Mouse (Mus musculus) hematopoietic stem cell, adult 5-6 weeks (primary cell): Measurements from ENCODE around the gene Lag3. TPM values are rescaled to one million over a fixed set of nuclear protein-coding genes. Genes with fewer than 3 reads are reported as not detected.

Source experiments
- ATAC-seq, 2 experiments: fragments of 125-278 bp in 1 of 2; replicated peaks in 1 of 2; 2 replicates each; pipeline ENCODE4 v1.8.0; 2016 to 2017; ENCODE audit warnings: inconsistent platforms in 2 of 2, mild to moderate bottlenecking in 2 of 2, moderate number of reproducible peaks in 2 of 2, low read depth in 1 of 2, moderate TSS enrichment in 1 of 2; ENCODE audit not compliant: low FRiP score in 2 of 2, poor library complexity in 2 of 2, severe bottlenecking in 2 of 2, insufficient read depth in 1 of 2, low TSS enrichment in 1 of 2
- total RNA-seq: library from RNA; stranded (forward); fragments of 172-1452, 232-1000 nt; gene quantifications from 2 replicates; pipeline ENCODE4 v1.2.3, GENCODE M21; 2017

Gene Lag3
- total RNA-seq, 1 experiment from 2014 or later, result 9.1 TPM

DNA sequence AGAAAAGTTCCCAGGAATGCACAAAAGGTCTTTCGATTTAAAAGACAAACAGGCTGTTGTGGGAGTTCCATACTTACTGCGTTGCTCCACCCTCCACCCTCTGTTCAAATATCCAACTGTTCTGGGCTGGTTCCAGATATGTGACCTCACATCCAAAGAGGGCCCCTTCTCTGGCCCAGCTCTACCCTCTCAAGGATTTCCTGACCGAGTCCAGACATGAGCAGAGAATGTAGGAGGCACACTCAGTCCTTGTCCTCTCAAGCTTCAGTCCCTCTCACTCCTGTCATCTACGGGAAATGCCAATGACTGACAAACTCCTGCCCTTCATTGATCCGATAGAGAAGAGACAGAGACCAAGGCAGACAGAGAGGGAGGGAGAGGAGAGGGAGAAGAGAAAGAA, 14.4 kb upstream of the Lag3 start:
- ATAC-seq, result 0 out of 4 replicates have a peak, but pooled peaks of 1 of the 2 experiments have one; percentile 9

DNA sequence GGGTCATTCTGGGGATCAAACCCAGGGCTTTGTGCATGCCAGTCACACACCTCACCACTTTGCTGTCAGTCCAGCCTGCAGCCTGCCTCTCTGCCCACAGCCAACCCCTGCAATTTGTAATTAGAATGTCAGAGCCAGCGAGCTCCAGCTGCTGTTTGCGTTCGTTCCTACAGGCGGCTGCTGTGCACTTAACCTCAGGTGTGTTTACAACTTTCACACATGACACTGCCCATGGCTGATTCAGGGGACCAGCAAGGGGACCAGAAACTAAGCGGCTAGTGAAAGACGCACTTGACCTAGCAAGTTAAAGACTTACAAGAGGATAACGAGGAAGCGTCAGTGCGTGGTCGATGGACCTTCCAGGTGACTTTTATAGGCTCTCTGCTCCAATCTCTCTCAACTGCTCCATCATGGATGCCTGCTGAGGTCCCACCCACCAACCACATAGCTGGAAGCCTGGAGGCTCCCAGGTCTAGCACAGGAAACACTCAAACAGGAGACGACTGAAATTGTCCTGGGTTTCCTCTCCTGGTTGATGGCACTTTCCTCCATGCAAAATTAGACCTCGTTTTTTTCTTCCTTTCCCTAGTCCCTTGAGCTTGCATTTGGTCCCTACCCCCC, 13.8 kb upstream of the Lag3 start:
- no peak for ATAC-seq

DNA sequence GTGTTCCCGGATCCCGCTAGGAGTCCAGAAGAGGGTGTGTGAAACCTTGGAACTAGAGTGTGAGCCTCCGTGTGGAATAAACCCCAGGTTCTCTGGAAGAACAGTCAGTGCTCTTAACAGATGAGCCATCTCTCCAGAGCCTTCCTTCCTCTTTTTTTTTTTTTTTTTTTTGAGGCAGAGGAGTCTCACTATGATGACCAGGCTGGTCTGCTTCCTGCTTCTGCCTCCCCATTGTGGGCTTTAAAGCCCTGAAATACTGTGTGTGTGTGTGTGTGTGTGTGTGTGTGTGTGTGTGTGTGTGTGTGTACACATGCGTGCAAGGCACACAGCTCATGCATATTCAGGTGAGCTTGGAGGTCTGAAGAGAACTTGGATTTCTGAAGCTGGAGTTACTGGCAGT, 10.0 kb upstream of the Lag3 start:
- ATAC-seq, result peak; percentile 29 to 63; a peak in 3 of 4 replicates

GRCm38 (mm10) chr6:124920318-124921085, 9.0 kb upstream of the Lag3 start:
- no peak for ATAC-seq

DNA sequence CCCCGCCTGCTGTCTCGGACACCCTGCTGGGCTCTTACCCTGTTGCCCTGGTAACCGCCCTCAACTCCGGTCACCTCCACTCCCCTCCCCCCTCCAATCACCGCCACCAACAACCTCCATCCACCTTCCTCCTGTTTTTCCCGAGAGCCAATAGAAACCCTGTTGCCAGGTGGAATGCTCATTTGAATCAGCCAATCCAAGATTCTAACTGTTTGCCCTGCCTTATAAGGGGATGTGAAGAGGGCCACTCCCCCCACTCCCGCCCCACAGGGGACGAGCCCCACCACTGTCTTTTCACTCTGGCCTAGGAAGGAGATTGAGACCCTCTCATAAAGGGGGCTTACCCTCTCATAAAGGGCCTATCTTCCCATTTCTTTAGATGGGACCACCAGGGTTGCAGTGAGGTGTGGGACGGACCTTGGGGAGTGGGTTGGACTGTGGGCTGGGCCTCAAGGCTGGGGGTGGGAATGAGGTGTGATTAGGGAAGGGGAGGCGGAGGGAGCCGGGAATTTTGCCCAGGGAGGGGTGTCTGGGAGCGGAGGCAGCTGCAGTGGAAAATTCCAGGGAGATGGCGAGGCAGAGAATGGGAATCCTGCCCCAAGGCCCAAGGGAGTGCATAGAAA, 8.3 kb upstream of the Lag3 start, which contains the start of gene Ptms:
Ptms (minus strand) TSS at position 409 of the 623 bp plus-strand sequence.
- ATAC-seq, result peak; percentile 49 to 51

DNA sequence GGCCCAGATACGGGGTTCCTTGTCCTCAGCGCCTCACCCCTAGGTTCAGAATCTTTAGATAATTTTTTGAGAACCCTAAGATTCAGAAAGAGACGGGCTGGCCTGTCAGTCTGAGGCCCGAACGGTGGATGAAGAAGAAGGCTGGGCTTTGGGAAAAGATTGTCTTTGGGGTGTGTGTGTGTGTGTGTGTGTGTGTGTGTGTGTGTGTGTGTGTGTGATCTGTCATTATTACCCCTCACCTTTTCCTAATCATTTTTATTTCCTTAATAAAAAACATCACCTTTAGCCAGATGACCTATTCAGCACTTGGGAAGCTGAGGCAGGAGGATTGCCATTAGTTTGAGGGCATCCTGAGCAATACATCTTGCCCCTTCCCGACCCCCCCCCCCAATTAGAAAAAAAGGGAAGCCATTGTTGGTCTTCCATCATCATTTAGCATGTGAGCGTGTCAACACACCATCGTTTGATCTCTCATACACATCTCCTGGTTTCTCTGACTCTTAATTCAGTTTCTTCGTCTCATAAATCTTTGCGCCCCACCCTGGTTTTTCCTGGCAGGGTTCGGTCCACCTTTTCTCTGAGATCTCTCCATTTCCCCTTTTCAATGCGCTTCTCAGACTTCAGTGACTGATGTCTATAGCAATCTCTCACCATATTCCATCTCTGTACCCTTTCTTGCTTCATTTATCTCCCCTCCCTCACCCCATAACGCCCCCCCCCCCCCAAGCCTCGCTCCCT, 7.6 kb upstream of the Lag3 start:
- ATAC-seq, result no peak

- no peak for ATAC-seq
These were observed 6.8 kb upstream of the Lag3 start for GRCm38 (mm10) chr6:124918331-124918690.

GRCm38 (mm10) chr6:124917518-124918330, 6.2 kb upstream of the Lag3 start:
- ATAC-seq, result no peak; a peak in 1 of 4 replicates

GRCm38 (mm10) chr6:124916695-124917517, 5.4 kb upstream of the Lag3 start:
- ATAC-seq, result peak; percentile 38 to 67

DNA sequence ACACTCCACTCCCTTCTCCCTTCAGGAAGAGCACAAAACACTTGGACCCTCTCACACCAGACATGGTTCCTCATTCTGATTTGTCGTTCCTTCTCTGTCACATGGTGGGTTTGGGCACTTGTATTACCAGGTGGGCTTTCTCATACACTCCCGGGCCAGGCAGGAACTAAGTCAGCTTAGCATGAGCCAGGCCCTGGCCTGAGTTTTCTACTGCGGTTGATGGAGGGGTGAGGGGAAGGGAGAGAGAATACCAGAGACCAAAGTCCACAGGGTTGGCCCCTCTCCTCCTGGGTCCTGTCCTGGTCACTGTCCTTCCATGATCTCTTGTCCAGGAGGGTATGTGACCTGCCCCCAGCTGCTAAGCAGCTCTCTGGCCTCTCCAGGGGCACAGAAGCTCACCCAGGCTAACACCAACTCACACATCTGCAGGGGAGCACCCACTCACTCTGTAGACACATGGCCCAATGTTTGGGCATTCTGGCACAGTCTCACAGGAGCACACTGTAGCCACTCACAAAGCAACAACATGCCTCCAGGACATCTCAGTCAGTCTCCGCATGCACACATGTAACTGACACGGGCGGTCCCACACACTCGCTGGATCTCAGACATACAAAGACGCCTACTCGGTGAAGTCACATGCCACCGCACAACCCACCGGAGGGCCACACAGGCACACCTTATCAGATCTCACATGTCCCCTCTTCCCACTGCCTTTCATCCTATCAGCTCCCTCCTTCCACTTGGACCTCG, 4.6 kb upstream of the Lag3 start:
- no peak for ATAC-seq

- ATAC-seq, result no peak
These were observed 3.8 kb upstream of the Lag3 start for GRCm38 (mm10) chr6:124915160-124915941.

DNA sequence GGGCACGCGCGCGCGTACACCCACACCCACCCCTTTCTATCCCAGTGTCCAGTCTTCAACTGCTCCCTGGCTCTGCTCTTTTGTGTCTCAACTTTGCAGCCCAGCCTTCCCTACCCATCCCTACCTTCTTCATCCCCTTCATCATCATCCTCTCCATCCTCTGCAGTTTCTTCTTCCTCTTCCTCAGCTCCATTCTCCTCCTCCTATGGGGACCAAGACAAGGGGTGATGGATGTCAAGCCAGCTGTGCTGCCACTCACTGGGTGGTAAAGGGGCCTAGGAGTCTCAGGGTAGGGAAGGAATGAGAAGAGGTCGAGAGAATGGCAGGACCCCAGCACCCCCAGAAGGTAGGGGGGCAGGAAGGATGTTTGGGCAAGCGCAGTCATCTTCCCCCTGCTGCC, 3.0 kb upstream of the Lag3 start:
- no peak for ATAC-seq

DNA sequence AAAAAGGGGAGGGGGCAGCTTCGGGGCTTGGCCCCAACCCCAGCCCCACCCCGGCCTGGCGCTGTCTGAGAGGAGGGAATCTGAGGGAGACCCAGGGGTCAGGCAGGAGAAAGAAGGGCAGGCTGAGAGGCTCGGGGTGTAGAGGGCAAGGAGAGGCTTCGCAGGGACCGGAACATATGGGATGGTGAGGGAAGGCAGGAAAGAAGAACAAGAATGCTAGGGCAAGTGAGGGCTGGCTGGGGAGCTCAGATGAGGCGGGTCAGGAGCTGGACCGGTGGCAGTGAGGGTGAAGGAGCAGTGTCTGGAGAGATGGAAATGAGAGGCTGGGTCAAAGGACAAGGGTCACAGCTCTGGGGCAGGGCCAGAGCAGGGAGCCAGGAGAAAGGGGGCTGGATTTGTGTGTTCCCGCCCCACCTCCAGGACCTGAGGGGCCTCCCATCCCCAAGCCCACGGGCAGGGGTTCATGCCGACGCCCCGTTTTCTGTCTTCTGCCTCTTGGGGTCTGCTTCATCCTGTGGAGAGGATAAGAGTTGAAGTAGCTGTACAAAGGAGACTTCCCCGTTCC, 2.3 kb upstream of the Lag3 start:
- ATAC-seq, result no peak

DNA sequence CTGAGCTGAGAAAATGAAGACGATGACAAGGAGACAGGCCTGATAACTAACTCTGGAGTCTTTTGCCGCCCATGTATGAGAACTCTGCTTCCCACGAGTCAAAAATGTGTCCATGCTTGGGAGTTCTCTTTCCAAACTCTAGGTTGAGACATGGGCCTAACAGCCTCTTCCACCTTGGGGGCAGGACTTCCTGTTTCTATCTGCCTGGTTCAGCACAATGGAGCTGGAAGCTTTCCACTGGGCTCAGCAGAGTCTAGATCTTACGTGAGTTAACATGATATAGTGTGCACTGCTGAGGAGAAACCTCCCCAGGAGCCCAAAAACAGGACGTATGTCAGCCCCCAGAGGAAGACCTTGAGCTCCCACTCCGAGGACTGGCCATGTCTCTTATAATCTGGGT, 1.7 kb upstream of the Lag3 start:
- ATAC-seq, result no peak

DNA sequence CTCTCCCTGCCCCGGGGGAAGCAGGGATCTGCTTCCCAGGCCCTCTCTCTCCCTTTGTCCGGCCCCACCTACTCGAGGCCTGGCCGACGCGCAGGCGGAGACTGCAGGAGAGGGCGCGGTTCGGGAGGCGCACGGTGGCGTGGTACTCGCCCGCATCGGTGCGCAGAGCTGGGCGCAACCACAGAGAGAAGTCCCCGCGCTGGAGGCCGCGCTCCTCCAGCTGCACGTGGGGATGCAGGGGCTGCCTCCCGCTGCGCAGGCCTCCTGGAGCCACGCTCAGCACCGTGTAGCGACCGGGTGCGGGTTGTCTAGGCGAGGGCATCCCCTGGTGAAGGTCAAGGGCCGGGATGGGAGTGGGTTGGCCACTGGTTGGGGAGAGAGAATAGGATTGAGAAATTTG, 1.5 kb downstream of the Lag3 start:
- ATAC-seq, result 0 out of 4 replicates have a peak, but pooled peaks have one; percentile 23 to 26
